Mouse (Mus musculus) spleen, adult 18-20 months (tissue): ENCODE results near the gene Gdpd1.
"Not testable (repeated sequence)": the region's sequence is repeated elsewhere in the genome, so short reads cannot be mapped to it uniquely, and the experiment has no call there.

Experiments
- DNase-seq, 2 experiments: peaks; one replicate each; pipeline ENCODE4 v3.0.0; 2022; ENCODE audit warnings: mixed read lengths in 2 of 2

The Gdpd1 gene

GRCm38 (mm10) chr11:87025351-87025750 is 48.5 kb downstream of the Gdpd1 start:
- no peak for DNase-seq

- not testable (repeated sequence) for DNase-seq
These were observed 50.6 kb downstream of the Gdpd1 start for GRCm38 (mm10) chr11:87023240-87023639.

- DNase-seq, result no peak
These were observed 51.1 kb downstream of the Gdpd1 start for GRCm38 (mm10) chr11:87022765-87023164.

- no peak for DNase-seq
These were observed 52.3 kb downstream of the Gdpd1 start for GRCm38 (mm10) chr11:87021551-87021950.

GRCm38 (mm10) chr11:87020449-87020848 is 53.4 kb downstream of the Gdpd1 start:
- no peak for DNase-seq

GRCm38 (mm10) chr11:87019431-87019830 is 54.4 kb downstream of the Gdpd1 start:
- no peak for DNase-seq

GRCm38 (mm10) chr11:87018081-87018480 is 55.8 kb downstream of the Gdpd1 start:
- no peak for DNase-seq

GRCm38 (mm10) chr11:87015691-87016090 is 58.2 kb downstream of the Gdpd1 start:
- no peak for DNase-seq

- DNase-seq, result peak in 1 of 2 experiments; percentile 14
These were observed 63.4 kb downstream of the Gdpd1 start for GRCm38 (mm10) chr11:87010476-87010875.

GRCm38 (mm10) chr11:87007371-87007770 is 66.5 kb downstream of the Gdpd1 start:
- no peak for DNase-seq

GRCm38 (mm10) chr11:87004960-87005755 is 68.7 kb downstream of the Gdpd1 start:
- no peak for DNase-seq

- no peak for DNase-seq
These were observed 71.6 kb downstream of the Gdpd1 start for GRCm38 (mm10) chr11:87002078-87002829.

GRCm38 (mm10) chr11:87001217-87001616 is 72.6 kb downstream of the Gdpd1 start:
- no peak for DNase-seq

GRCm38 (mm10) chr11:86996266-86996665 is 77.6 kb downstream of the Gdpd1 start:
- no peak for DNase-seq

GRCm38 (mm10) chr11:86995625-86996221 is 78.1 kb downstream of the Gdpd1 start:
- peak; percentile 22 to 42 for DNase-seq

GRCm38 (mm10) chr11:86994791-86995624 is 78.9 kb downstream of the Gdpd1 start:
- DNase-seq, result no peak

GRCm38 (mm10) chr11:86994330-86994729 is 79.5 kb downstream of the Gdpd1 start:
- DNase-seq, result no peak

GRCm38 (mm10) chr11:86993041-86994037 is 80.5 kb downstream of the Gdpd1 start, which contains the start of gene Ypel2:
Gene Ypel2, minus strand, starts transcription at chr11:86993707.
- DNase-seq, result peak; percentile 80 to 84

GRCm38 (mm10) chr11:86992461-86992988 is 81.3 kb downstream of the Gdpd1 start:
- no peak for DNase-seq

GRCm38 (mm10) chr11:86991241-86991640 is 82.6 kb downstream of the Gdpd1 start:
- no peak for DNase-seq

GRCm38 (mm10) chr11:86990309-86990708 is 83.6 kb downstream of the Gdpd1 start:
- no peak for DNase-seq
